Mouse (Mus musculus) thymus, adult 2 months (tissue): ENCODE results near the gene Klhdc2.

Experiments used
- CTCF ChIP-seq: fragments of 200-500 bp; IDR thresholded peaks from 2 replicates; pipeline ENCODE4 v1.5.1; 2012; ENCODE audit warnings: mild to moderate bottlenecking, control low read depth, low read length, moderate library complexity, borderline replicate concordance; ENCODE audit not compliant: control insufficient read depth, poor library complexity, insufficient read depth; ENCODE audit errors: extremely low read depth
- POLR2A ChIP-seq: fragments of 200-500 bp; IDR thresholded peaks from 2 replicates; pipeline ENCODE4 v1.6.1; 2012; ENCODE audit warnings: mild to moderate bottlenecking, low read length, control low read depth, moderate library complexity; ENCODE audit not compliant: control insufficient read depth, poor library complexity, insufficient read depth; ENCODE audit errors: extremely low read depth

DNA sequence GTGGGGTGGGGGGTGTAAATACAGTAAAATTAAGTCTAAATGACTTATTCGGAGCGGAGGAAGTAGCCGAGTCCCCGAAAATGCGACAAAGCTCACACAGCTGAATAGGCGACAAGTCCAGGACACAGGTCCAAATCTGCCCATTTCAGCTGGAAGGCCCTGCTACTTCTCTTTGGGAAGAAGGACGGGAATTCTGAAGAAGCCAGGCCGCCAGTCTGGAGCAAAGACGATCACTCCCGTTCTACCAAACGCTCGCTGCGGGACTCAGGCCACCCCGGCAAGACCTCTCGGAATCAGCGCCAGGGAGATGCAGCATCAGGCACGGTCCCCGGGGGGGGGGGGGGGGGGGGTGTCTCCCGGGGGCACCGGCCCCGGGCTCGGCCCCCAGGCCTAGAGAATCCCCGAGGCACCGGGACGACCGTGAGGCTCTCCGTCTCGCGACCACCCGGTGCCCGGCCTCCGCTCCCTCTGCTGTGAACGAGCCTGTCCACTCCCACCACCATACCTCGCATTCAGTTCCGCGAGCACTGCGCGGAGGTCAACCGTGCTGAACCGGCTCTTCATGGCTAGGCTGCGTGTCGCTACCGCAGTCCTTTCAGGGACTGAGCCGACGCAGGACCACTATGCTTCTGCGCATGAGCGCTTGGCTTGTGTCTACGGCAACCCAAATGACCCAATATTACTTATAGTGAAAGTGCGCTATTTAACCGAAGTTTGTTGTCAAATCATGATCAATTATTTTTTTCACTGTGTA, 60.2 kb downstream of the Klhdc2 start, which contains the start of gene Nemf:
- TF ChIP-seq POLR2A (peak; percentile 66), CTCF (no peak)
